20 mouse cellular contexts compared by ENCODE assay signal in genomic region chr6:94858121-94858621, GRCm38 (mm10).
DNase-seq lines count a peak whose midpoint lies in the region; TF ChIP-seq lines count a peak whose summit lies in the region.
"Had no signal": no experiment of that assay in that cellular context is flagged by ENCODE, and none has a peak within 500 bp of the region (broad histone marks: within the 10 kb centered on the region; RNA-seq: fewer than 3 reads in every experiment).

No protein-coding gene starts in this region.

- H3K4me1 ChIP-seq in spleen, adult 2 months (ENCODE audit: control insufficient read depth, insufficient read depth, insufficient read length), result peaks cover 8% of the 10 kb centered on the region
- H3K4me1 ChIP-seq: forebrain, embryonic 15.5 days; heart, embryonic 15.5 days; hindbrain, embryonic 10.5 days had no signal

- WGBS in spleen, adult 2 months, result 9% methylated on average over 5 of the region's 5 CpGs

- H3K36me3 ChIP-seq in spleen, adult 2 months (ENCODE audit: control insufficient read depth, insufficient read depth, low read length), result no peaks in the 10 kb centered on the region
- H3K36me3 ChIP-seq: forebrain, embryonic 15.5 days; heart, embryonic 15.5 days; hindbrain, embryonic 10.5 days had no signal

- H3K27me3 ChIP-seq in spleen, adult 2 months (ENCODE audit: control insufficient read depth, insufficient read depth, low read length), result no peaks in the 10 kb centered on the region
- H3K27me3 ChIP-seq: forebrain, embryonic 15.5 days; heart, embryonic 15.5 days; Patski had no signal

- TF ChIP-seq CTCF in spleen, adult 2 months (IDR thresholded peaks at IDR 0.05; ENCODE audit: extremely low read depth, insufficient read depth, insufficient read length, insufficient replicate concordance), result no peak

- DNase-seq in spleen, adult 2 months (ENCODE audit: low read depth in 1 of 2, low spot score in 2 of 2), result peak; percentile 29 to 55
- no peak for DNase-seq in spleen, postnatal 4 days (ENCODE audit: low spot score in 2 of 2)
- peak; percentile 72 for DNase-seq in Muller cell, postnatal 12 days (ENCODE audit: inconsistent ontology term)
- peak; percentile 88 for DNase-seq in fibroblast of lung, adult 2 months (ENCODE audit: low read depth)
- peak; percentile 59 to 62 for DNase-seq in spleen, postnatal 36 days (ENCODE audit: low spot score in 2 of 2)
- DNase-seq in neural tube, embryonic 10.5 days (ENCODE audit: extremely low spot score, low spot score), result no peak
- DNase-seq in ovary, adult 18-20 months (ENCODE audit: low spot score), result no peak
- no peak for DNase-seq in kidney, postnatal 25 days
- DNase-seq: adrenal gland, postnatal 14 days; cerebellum, adult 8-10 months; lung, adult 18-20 months; lung, postnatal 4 days; midbrain, embryonic 14.5 days; right cerebral cortex, adult 18-20 months; thymus, postnatal 4 days had no signal

- peak overlapping the region; percentile 41 for H3K4me3 ChIP-seq in spleen, adult 2 months (ENCODE audit: extremely low read depth, insufficient read depth, insufficient read length)
- H3K4me3 ChIP-seq: erythroblast, embryonic 14.5 days; forebrain, embryonic 15.5 days; heart, embryonic 15.5 days; hindbrain, embryonic 10.5 days had no signal

- H3K27ac ChIP-seq in spleen, adult 2 months (ENCODE audit: insufficient read depth, low read length), result peak overlapping the region; percentile 79
- H3K27ac ChIP-seq: forebrain, embryonic 15.5 days; heart, embryonic 15.5 days; hindbrain, embryonic 10.5 days had no signal

- no peak for TF ChIP-seq POLR2A in spleen, adult 2 months (IDR thresholded peaks at IDR 0.05; ENCODE audit: low read depth, low read length)

Comparison
In these comparisons a context has a peak if more than half of its experiments do, and no peak if none do; other contexts are left out.
1. DNase-seq: peak in spleen, adult 2 months (2 of 2), Muller cell, postnatal 12 days (single experiment), fibroblast of lung, adult 2 months (single experiment) and spleen, postnatal 36 days (2 of 2); none in spleen, postnatal 4 days (0 of 2), neural tube, embryonic 10.5 days (single experiment), ovary, adult 18-20 months (single experiment) and kidney, postnatal 25 days (0 of 2).